8 mouse cellular contexts compared by ENCODE assay signal in genomic region chr5:44227462-44227840, GRCm38 (mm10). TPM values are rescaled to one million over a fixed set of nuclear protein-coding genes. Genes with fewer than 3 reads are reported as not detected.
DNase-seq lines count a peak whose midpoint lies in the region; ATAC-seq and TF ChIP-seq lines count a peak whose summit lies in the region.

No protein-coding gene starts in this region.

- H3K4me2 ChIP-seq in heart, embryonic 16.5 days (ENCODE audit: low read depth, low read length): peak overlapping the region; percentile 70
- H3K4me2 ChIP-seq in hindbrain, embryonic 13.5 days: peak overlapping the region; percentile 82
- H3K4me2 ChIP-seq in midbrain, embryonic 11.5 days: peak overlapping the region; percentile 61

- H3K9me3 ChIP-seq in heart, embryonic 16.5 days (replicated peaks; ENCODE audit: control insufficient read depth, low read length): no peaks in the 10 kb centered on the region
- H3K9me3 ChIP-seq in MEL (replicated peaks; ENCODE audit: insufficient read depth, low read length): no peaks in the 10 kb centered on the region
- H3K9me3 ChIP-seq in hindbrain, embryonic 13.5 days: no peaks in the 10 kb centered on the region
- no peaks in the 10 kb centered on the region for H3K9me3 ChIP-seq in midbrain, embryonic 11.5 days (ENCODE audit: control insufficient read depth, low read length)

- H3K27me3 ChIP-seq in heart, embryonic 16.5 days (ENCODE audit: control insufficient read depth, insufficient read depth, low read length): no peaks in the 10 kb centered on the region
- no peaks in the 10 kb centered on the region for H3K27me3 ChIP-seq in MEL (ENCODE audit: control insufficient read depth in 1 of 2, insufficient read depth in 2 of 2, low read length in 2 of 2)
- no peaks in the 10 kb centered on the region for H3K27me3 ChIP-seq in hindbrain, embryonic 13.5 days
- no peaks in the 10 kb centered on the region for H3K27me3 ChIP-seq in midbrain, embryonic 11.5 days (ENCODE audit: control insufficient read depth, insufficient read depth, low read length)

- TF ChIP-seq CTCF in MEL (IDR thresholded peaks at IDR 0.05 in 2 of 3, conservative IDR thresholded peaks at IDR 0.05 in 1 of 3; ENCODE audit: control insufficient read depth in 1 of 3, insufficient read depth in 1 of 3, low read depth in 2 of 3, low read length in 3 of 3, poor library complexity in 1 of 3, severe bottlenecking in 1 of 3): no peak

- peak in 1 of 2 experiments; percentile 16; a peak in 1 of 4 replicates for TF ChIP-seq POLR2A in MEL (IDR thresholded peaks at IDR 0.05; ENCODE audit: control insufficient read depth in 1 of 2, insufficient read depth in 1 of 2, low read depth in 1 of 2, low read length in 2 of 2, poor library complexity in 1 of 2)

- DNase-seq in heart, postnatal 36 days: no peak
- peak; percentile 72 for DNase-seq in MEL (ENCODE audit: low read depth, low spot score)
- no peak for DNase-seq in midbrain, embryonic 11.5 days (ENCODE audit: low spot score, missing footprints)
- no peak for DNase-seq in frontal cortex, postnatal 25 days (ENCODE audit: low spot score in 2 of 2)
- DNase-seq in natural killer cell, adult 2 months (ENCODE audit: low spot score in 2 of 2): no peak
- DNase-seq in thymus, postnatal 36 days: no peak

- peaks cover 27% of the 10 kb centered on the region for H3K4me1 ChIP-seq in heart, embryonic 16.5 days (ENCODE audit: control insufficient read depth, insufficient read depth, low read length)
- peaks cover 23 to 29% of the 10 kb centered on the region in 2 experiments for H3K4me1 ChIP-seq in MEL (ENCODE audit: control insufficient read depth in 1 of 2, insufficient read depth in 2 of 2, low read length in 2 of 2)
- peaks cover 34% of the 10 kb centered on the region for H3K4me1 ChIP-seq in hindbrain, embryonic 13.5 days (replicated peaks)
- peaks cover 25% of the 10 kb centered on the region for H3K4me1 ChIP-seq in midbrain, embryonic 11.5 days (ENCODE audit: control insufficient read depth, insufficient read depth, low read length)

- no peak for ATAC-seq in heart, embryonic 16.5 days (replicated peaks; ENCODE audit: extremely low read depth, insufficient read depth, low FRiP score)
- ATAC-seq in hindbrain, embryonic 13.5 days (ENCODE audit: low FRiP score): no peak
- ATAC-seq in midbrain, embryonic 11.5 days (ENCODE audit: low FRiP score): no peak

- H3K9ac ChIP-seq in heart, embryonic 16.5 days (ENCODE audit: low read length): peak overlapping the region; percentile 91
- peak overlapping the region; percentile 95 for H3K9ac ChIP-seq in MEL (ENCODE audit: control insufficient read depth, low read depth, low read length, poor library complexity, severe bottlenecking)
- peak overlapping the region; percentile 93 for H3K9ac ChIP-seq in hindbrain, embryonic 13.5 days
- H3K9ac ChIP-seq in midbrain, embryonic 11.5 days (ENCODE audit: low read length): peak overlapping the region; percentile 96

- no peaks in the 10 kb centered on the region for H3K36me3 ChIP-seq in heart, embryonic 16.5 days (ENCODE audit: control insufficient read depth, insufficient read depth)
- H3K36me3 ChIP-seq in MEL (ENCODE audit: control insufficient read depth in 1 of 2, insufficient read depth in 2 of 2, low read length in 2 of 2): peaks cover 3 to 38% of the 10 kb centered on the region in 2 experiments
- H3K36me3 ChIP-seq in hindbrain, embryonic 13.5 days: no peaks in the 10 kb centered on the region
- H3K36me3 ChIP-seq in midbrain, embryonic 11.5 days (ENCODE audit: control insufficient read depth, insufficient read depth, low read length): no peaks in the 10 kb centered on the region

- peaks cover 51% of the 10 kb centered on the region for H3K79me2 ChIP-seq in MEL (ENCODE audit: control insufficient read depth, insufficient read depth, low read length, poor library complexity)

- intact Hi-C loops in heart, postnatal 36 days (cut with DNase I): loop anchor here (5.0 to 10.0 kb wide), 3 partner anchors 1220 to 1440 kb away; partner anchors contain the start of genes Med28 and Ncapg

- TF ChIP-seq RAD21 in MEL (IDR thresholded peaks at IDR 0.05; ENCODE audit: low read depth, low read length): no peak

- WGBS in heart, embryonic 16.5 days: 5% methylated on average over 6 of the region's 6 CpGs
- WGBS in hindbrain, embryonic 13.5 days: 13% methylated on average over 6 of the region's 6 CpGs
- WGBS in midbrain, embryonic 11.5 days: 10% methylated on average over 6 of the region's 6 CpGs

- TF ChIP-seq EP300 in MEL (IDR thresholded peaks at IDR 0.05; ENCODE audit: low read depth in 1 of 2, low read length in 2 of 2): no peak

- peak overlapping the region; percentile 89 for H3K4me3 ChIP-seq in heart, embryonic 16.5 days (ENCODE audit: low read length)
- H3K4me3 ChIP-seq in MEL (ENCODE audit: control insufficient read depth in 1 of 2, insufficient read depth in 1 of 2, low read depth in 2 of 2, low read length in 2 of 2): peak overlapping the region; percentile 71 to 99
- H3K4me3 ChIP-seq in hindbrain, embryonic 13.5 days: peak overlapping the region; percentile 82
- peak overlapping the region; percentile 89 for H3K4me3 ChIP-seq in midbrain, embryonic 11.5 days (ENCODE audit: low read depth, low read length)

- peak overlapping the region; percentile 88 for H3K27ac ChIP-seq in heart, embryonic 16.5 days (ENCODE audit: low read length)
- H3K27ac ChIP-seq in MEL (ENCODE audit: control insufficient read depth, low read depth, low read length): peak overlapping the region; percentile 70
- H3K27ac ChIP-seq in hindbrain, embryonic 13.5 days: peak overlapping the region; percentile 95
- no peak overlapping the region for H3K27ac ChIP-seq in midbrain, embryonic 11.5 days (ENCODE audit: low read depth, low read length)

TF ChIP-seq in MEL, 35 proteins besides CTCF, POLR2A, EP300 and RAD21:
- peak; percentile 36; the same call in 1 of the 2 replicates for TF ChIP-seq SIN3A (IDR thresholded peaks at IDR 0.05; ENCODE audit: low read length)
- no peak for TF ChIP-seq MEF2A (IDR thresholded peaks at IDR 0.05; ENCODE audit: extremely low read depth, insufficient replicate concordance, low read depth, low read length, poor library complexity, severe bottlenecking)
- TF ChIP-seq RCOR1 (IDR thresholded peaks at IDR 0.05; ENCODE audit: low read depth, low read length): no peak
- TF ChIP-seq CHD1 (IDR thresholded peaks at IDR 0.05; ENCODE audit: low read depth, low read length): peak; percentile 41; the same call in 1 of the 2 replicates

RNA-seq across cellular contexts. Expression of gene Tapt1, which starts 1.0 kb away (rescaled TPM):
- polyA plus RNA-seq in heart, embryonic 16.5 days (2015; fragmentation: Nextera tagmentation; extraction: Ambion mirVana): 27.4 and 29.5 TPM in 2 replicates
- total RNA-seq in heart, postnatal 36 days (2021): 10 to 100 TPM; 20.8 to 21.9 TPM
- 39.8 and 47.0 TPM in 2 replicates for total RNA-seq in MEL (2012; rRNA removed)
- polyA plus RNA-seq in MEL (2012; ENCODE audit: insufficient read depth in 1 of 2, insufficient read length in 2 of 2, low read depth in 1 of 2, low replicate concordance in 2 of 2, missing spikeins in 1 of 2): 10 to 100 TPM in 1 of 2 experiments, not detected in 1; 64.6 TPM
- 28.3 and 30.6 TPM in 2 replicates for polyA plus RNA-seq in hindbrain, embryonic 13.5 days (2015; fragmentation: Nextera tagmentation; extraction: Ambion mirVana)
- 27.8 and 30.3 TPM in 2 replicates for polyA plus RNA-seq in midbrain, embryonic 11.5 days (2014; fragmentation: Nextera tagmentation; extraction: Ambion mirVana)
